Mouse (Mus musculus): ENCODE measurements around the gene Cysrt1.

Cysrt1 gene

DNA sequence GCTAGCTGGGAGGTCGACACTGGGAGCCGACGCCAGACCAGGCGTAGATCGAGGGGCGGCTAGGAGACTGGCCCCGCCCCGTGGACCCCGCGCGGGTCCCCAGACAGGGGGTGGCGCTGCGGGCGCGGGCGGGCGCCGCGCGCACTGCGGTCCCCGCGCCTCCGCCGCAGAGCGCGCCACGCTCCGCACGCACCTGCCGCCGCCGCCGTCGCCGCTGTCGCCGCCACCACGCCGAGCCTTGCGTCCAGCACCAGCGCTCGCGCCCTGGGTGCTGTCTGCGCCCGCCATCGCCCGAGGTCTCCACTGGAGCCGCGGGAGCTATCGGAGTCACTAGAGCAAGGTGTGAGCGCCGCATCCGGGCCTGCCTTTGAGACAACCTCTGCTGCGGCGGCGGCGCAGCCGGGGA is at the start of gene Cysrt1, which contains the start of gene Rnf208:
Cysrt1 (minus strand) TSS at position 352 of the 406 bp plus-strand sequence.
Rnf208 (plus strand) TSS at position 155 of the 406 bp plus-strand sequence.
- peak; percentile 37 to 66 for DNase-seq

GRCm38 (mm10) chr2:25291184-25292053 is 49.2 kb upstream of the Cysrt1 start:
- peak in 1 of 2 experiments; percentile 22 for DNase-seq

DNA sequence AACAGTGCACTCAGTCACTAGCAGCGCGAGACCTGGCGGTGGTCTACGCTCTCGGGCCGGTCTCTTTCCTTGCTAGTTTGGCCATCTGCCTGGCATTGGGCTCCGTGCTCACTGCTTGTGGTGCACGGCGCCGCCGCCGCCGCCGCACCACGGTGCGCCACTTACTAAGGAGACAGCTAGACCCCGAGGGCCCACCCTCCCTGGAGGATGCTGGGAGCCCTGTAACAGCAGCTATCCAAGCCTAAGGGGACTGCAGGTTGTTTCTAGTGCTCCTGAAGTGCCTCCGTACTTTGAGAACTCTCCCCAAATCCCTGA is 48.5 kb upstream of the Cysrt1 start:
- peak in 1 of 2 experiments; percentile 19 for DNase-seq

DNA sequence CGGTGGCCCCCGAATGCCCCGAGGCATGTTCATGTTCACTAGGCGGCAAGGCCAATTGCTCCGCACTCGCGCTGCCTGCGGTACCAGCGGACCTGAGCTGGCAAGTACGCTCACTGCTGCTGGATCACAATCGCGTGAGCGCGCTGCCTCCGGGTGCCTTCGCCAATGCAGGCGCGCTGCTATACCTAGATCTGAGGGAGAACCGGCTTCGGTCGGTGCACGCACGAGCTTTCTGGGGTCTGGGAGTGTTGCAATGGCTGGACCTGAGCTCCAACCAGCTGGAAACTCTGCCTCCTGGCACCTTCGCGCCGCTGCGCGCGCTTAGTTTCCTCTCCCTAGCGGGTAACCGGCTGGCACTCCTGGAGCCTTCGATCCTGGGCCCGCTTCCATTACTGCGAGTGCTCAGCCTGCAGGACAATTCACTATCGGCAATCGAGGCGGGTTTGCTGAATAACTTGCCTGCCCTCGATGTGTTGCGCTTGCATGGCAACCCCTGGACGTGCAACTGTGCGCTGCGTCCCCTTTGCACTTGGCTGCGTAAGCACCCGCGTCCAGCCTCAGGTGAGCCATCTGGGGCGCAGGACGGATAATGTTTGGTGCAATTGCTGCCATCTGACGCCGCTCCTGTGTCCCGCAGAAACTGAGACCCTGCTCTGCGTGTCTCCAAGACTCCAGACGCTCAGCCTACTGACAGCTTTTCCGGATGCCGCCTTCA is 48.0 kb upstream of the Cysrt1 start:
- DNase-seq: peak; percentile 34 to 62

- DNase-seq: peak; percentile 82 to 89
Observed at GRCm38 (mm10) chr2:25289651-25290050, 47.4 kb upstream of the Cysrt1 start, which contains the start of gene Lrrc26. Lrrc26 (plus strand) TSS chr2:25289915.

DNA sequence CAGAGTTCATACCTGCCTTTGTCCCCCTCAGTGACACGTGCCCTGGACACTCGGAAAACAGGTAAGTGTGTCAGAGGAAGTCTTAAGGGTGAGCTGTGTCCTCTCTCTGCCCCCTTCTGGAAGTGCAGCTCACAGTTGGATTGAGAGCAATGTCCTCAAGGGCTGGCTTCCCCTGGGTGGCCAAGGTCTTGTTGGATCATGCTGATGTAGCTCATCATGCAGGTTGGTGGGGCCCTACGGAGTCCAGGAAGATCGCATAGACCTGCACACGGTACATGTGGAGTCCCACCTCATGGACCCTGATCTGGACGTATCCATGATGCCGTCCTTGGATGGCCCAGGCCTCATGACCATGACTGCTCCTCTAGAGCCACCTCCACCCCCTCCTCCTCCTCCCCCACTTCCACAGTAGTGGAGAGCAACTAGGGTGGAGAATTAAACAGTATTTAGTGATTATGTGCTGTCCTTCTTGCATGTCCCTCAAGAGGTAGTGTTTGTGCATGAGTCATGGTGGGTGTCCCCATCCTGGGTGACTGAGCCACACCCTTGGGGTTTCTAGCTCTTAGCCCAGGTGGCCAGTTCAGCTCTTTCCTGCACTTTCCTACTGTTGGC is 46.6 kb upstream of the Cysrt1 start:
- DNase-seq: no peak

DNA sequence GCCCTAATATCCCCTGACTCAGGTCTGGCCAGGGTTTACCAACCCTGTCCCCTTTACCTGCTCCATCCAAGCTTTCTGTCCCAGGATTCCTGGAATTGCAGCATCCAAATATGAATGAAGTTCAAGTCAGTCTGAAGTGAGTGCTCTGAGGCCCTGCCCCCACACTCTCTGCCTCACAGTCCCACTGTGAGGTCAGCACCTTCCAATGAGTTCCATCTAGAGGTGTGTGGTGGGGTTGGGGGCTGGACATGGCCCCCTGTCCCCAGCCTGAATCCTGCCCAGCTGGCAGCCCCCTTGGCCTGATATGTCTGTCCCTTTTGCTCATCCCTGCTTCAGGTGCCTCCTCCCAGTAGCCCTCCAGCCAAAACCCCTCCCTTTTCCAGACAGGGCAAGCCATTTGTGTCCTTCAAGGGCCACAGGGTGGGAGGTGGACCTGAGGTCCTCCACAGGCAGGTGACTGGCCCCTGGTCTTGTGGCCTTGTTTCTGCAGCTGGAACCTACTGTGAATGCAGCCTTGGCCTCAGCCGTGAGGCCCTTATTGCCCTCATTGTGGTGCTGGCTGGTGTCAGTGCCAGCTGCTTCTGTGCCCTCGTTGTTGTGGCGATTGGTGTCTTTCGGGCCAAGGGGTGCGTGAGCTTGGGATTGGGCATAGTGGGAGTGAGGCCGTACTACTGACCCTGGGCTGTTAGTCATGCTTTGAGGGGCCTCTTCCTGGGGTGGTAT is 45.8 kb upstream of the Cysrt1 start, which contains the start of gene Tmem210:
Tmem210 (plus strand) TSS at position 219 of the 723 bp plus-strand sequence.
- no peak for DNase-seq

DNA sequence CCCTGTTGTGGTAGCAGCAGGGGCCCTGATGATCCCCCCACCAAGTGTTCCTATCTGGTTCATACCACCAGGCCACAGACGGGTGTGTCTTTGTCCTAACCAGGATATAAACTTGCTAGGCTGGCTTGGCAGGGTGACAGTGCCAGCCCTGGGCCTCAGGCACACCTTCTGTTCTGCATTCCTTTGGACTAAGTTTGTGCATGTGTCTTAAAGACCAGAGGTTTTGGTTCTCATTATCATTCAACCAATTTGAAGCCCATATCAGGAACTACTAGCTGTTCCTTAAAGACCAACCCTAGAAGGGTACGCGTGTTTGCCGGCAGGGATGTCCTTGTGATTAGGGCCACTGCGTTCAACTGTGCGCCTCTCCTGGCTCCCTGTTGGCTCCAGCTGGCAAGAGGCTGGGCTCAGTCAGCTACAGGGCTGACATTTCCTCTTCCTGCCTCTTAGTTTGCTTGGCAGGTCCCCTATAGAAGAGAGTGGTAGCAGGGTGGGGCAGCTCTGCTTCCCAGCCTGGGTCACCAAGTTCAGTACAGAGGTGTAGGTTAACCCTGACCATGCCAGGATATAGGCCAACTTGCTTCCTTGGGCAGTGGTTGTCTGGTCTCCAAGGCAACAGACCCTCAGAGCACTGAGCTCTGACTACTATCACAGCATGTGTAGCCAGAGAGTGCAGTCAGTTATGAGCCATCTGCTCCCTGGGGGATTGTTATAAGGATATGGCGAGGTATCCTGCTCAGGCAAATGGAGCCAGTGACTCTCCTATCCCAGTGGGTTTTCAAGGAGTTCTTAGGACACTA is 44.8 kb upstream of the Cysrt1 start:
- DNase-seq: peak; percentile 47 to 65

GRCm38 (mm10) chr2:25286314-25286713 is 44.1 kb upstream of the Cysrt1 start:
- DNase-seq: no peak

DNA sequence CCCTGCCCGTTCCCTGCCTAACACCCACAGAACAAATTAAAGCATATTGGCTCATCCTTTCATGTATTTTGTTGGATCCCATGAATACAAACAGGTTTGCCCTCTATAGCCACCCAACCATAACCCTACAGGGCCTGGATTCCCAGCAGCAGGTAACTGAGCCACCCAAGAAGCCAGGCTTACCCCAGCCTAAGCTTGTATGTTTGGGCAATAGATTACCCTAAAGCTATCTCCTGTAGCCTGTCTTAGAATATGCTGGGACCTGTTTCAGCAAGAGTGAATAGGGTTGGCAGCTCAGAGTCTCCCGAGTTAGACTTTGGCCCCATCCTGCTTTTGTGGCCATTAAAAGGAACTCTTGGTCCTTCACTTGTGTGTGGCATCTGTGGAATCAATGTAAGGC is 43.3 kb upstream of the Cysrt1 start:
- no peak for DNase-seq

GRCm38 (mm10) chr2:25278928-25279882 is 37.0 kb upstream of the Cysrt1 start:
- DNase-seq: peak; percentile 87 to 93

DNA sequence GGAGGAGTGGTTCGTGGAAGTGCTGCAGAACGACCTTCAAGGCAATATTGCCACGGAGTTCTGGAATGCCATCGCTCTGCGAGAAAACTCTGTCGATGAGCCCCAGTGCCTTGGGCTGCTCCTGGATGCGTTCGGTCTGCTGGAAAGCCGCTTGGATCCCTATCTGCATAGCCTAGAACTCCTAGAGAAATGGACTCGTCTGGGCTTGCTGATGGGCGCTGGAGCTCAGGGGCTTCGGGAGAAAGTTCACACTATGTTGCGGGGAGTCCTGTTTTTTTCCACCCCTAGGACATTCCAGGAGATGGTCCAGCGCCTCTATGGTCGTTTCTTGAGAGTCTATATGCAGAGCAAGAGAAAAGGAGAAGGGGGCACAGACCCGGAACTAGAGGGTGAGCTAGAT is 30.8 kb upstream of the Cysrt1 start:
- no peak for DNase-seq

DNA sequence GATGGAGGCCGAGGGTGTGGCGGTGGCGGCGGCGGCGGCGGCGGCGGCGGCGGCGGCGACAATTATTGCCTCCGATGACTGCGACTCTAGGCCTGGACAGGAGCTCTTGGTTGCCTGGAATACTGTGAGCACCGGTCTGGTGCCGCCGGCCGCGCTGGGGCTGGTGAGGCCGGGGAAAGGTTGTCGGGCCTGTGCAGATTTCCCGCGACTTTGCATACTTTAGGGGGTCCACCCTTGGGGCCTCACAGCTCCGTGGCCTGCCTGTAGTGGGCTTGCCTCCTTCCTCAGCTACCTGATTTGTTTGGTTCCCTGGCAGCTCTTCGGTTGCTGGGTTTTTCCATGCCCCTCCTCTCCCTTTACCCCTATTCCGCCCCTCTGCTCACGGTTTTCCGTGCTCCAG is 30.3 kb upstream of the Cysrt1 start:
- DNase-seq: no peak

GRCm38 (mm10) chr2:25271827-25272511 is 29.7 kb upstream of the Cysrt1 start, which contains the start of the genes Ssna1 and Anapc2:
Ssna1 (minus strand) TSS chr2:25272438.
Anapc2 (plus strand) TSS chr2:25272478.
- peak; percentile 98 to 99 for DNase-seq

- no peak for DNase-seq
Observed at GRCm38 (mm10) chr2:25267746-25268309, 25.6 kb upstream of the Cysrt1 start.

GRCm38 (mm10) chr2:25267241-25267640 is 25.0 kb upstream of the Cysrt1 start:
- peak in 1 of 2 experiments; percentile 55 for DNase-seq

- peak; percentile 85 to 87 for DNase-seq
Observed at GRCm38 (mm10) chr2:25266720-25267119, 24.5 kb upstream of the Cysrt1 start.

DNA sequence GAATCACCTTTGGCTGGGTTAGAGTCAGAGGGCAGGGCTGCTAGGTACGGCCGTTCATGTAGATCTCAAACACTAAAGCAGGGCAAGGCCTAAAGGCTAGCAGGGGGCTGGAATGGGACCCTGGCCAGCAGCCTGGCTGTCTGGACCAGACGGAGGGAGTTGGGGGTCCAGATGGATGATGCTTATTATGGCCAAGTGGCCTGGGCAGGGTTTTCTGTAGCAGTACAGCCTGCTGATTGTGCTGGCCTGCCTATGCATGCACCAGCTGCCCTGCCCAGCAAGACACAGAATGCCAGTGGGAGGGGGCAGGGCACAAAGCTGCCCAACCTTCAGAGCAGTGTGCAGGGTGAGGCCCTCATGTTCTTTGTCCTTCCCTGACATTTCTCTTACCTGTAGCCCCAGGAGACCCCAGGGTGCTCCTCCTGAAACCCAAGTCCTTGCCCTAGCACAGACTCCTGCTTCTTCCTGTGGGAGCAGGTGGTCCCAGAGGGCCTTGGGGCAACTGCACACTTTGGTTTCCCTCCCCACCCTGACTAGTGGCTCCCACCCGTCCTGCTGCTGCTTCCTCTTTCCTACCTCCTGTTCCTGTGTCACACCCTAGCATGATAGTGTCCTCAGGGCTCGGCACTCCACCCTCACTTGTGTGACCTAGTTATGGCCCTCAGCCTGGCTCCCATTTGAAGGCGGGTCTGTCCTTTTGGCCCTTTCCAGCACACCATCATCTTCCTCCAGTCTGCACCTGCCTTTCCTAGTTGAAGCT is 23.8 kb upstream of the Cysrt1 start:
- peak; percentile 55 to 76 for DNase-seq

- DNase-seq: peak; percentile 86 to 92
Observed at GRCm38 (mm10) chr2:25264851-25265250, 22.6 kb upstream of the Cysrt1 start.
